In genomic region chr5:5648817-5649569, GRCm38 (mm10) we compare ENCODE assay signal across 11 mouse cellular contexts. TPM values are rescaled to one million over a fixed set of nuclear protein-coding genes. Genes with fewer than 3 reads are reported as not detected.
DNase-seq lines count a peak whose midpoint lies in the region; ATAC-seq and TF ChIP-seq lines count a peak whose summit lies in the region.
"Had no signal": no experiment of that assay in that cellular context is flagged by ENCODE, and none has a peak within 500 bp of the region (broad histone marks: within the 10 kb centered on the region; RNA-seq: fewer than 3 reads in every experiment).

No protein-coding gene starts in this region.

- H3K27me3 ChIP-seq in lung, embryonic 16.5 days (ENCODE audit: control insufficient read depth, insufficient read depth, low read depth, low read length) = no peaks in the 10 kb centered on the region
- H3K27me3 ChIP-seq in stomach, postnatal 0 days (ENCODE audit: control insufficient read depth, insufficient read depth, low read length) = no peaks in the 10 kb centered on the region
- H3K27me3 ChIP-seq in kidney, embryonic 16.5 days (ENCODE audit: insufficient read depth, low read length) = no peaks in the 10 kb centered on the region
- H3K27me3 ChIP-seq: forebrain, embryonic 15.5 days had no signal

- H3K9ac ChIP-seq in lung, embryonic 16.5 days (ENCODE audit: low read length) = no peak overlapping the region
- H3K9ac ChIP-seq in stomach, postnatal 0 days (ENCODE audit: low read length) = no peak overlapping the region
- no peak overlapping the region for H3K9ac ChIP-seq in kidney, embryonic 16.5 days (replicated peaks; ENCODE audit: low read length)
- H3K9ac ChIP-seq: forebrain, embryonic 15.5 days had no signal

- H3K4me2 ChIP-seq in lung, embryonic 16.5 days (ENCODE audit: low read depth, low read length) = no peak overlapping the region
- peak overlapping the region; percentile 34; the same call in 1 of the 2 replicates for H3K4me2 ChIP-seq in stomach, postnatal 0 days (replicated peaks; ENCODE audit: low read depth)
- H3K4me2 ChIP-seq in kidney, embryonic 16.5 days (replicated peaks; ENCODE audit: low read depth, low read length) = no peak overlapping the region
- H3K4me2 ChIP-seq: forebrain, embryonic 15.5 days had no signal

- no peaks in the 10 kb centered on the region for H3K36me3 ChIP-seq in lung, embryonic 16.5 days (ENCODE audit: control insufficient read depth, insufficient read depth, low read length)
- no peaks in the 10 kb centered on the region for H3K36me3 ChIP-seq in stomach, postnatal 0 days (ENCODE audit: control insufficient read depth, insufficient read depth, low read length)
- no peaks in the 10 kb centered on the region for H3K36me3 ChIP-seq in kidney, embryonic 16.5 days (ENCODE audit: insufficient read depth, low read length)
- H3K36me3 ChIP-seq: forebrain, embryonic 15.5 days had no signal

- no peak overlapping the region for H3K27ac ChIP-seq in lung, embryonic 16.5 days (ENCODE audit: low read length)
- no peak overlapping the region for H3K27ac ChIP-seq in layer of hippocampus, adult 2 months
- H3K27ac ChIP-seq in stomach, postnatal 0 days (replicated peaks) = peak overlapping the region; percentile 46
- H3K27ac ChIP-seq in kidney, embryonic 16.5 days (ENCODE audit: low read length) = no peak overlapping the region
- H3K27ac ChIP-seq: forebrain, embryonic 15.5 days had no signal

- no peaks in the 10 kb centered on the region for H3K4me1 ChIP-seq in lung, embryonic 16.5 days (replicated peaks; ENCODE audit: control insufficient read depth, insufficient read depth, low read length)
- no peaks in the 10 kb centered on the region for H3K4me1 ChIP-seq in stomach, postnatal 0 days (replicated peaks; ENCODE audit: control insufficient read depth, insufficient read depth)
- H3K4me1 ChIP-seq in kidney, embryonic 16.5 days (ENCODE audit: insufficient read depth, low read length) = no peaks in the 10 kb centered on the region
- H3K4me1 ChIP-seq: forebrain, embryonic 15.5 days had no signal

- peak; percentile 38; the same call in 1 of the 2 replicates for ATAC-seq in lung, embryonic 16.5 days (ENCODE audit: low read depth)
- peak; percentile 99 for ATAC-seq in stomach, postnatal 0 days (ENCODE audit: low FRiP score, low TSS enrichment)
- ATAC-seq in kidney, embryonic 16.5 days (ENCODE audit: low FRiP score, low TSS enrichment) = no peak
- ATAC-seq: forebrain, embryonic 15.5 days had no signal

- TF ChIP-seq CTCF in layer of hippocampus, adult 2 months (conservative IDR thresholded peaks at IDR 0.05) = no peak
- TF ChIP-seq CTCF in stomach, postnatal 0 days (IDR thresholded peaks at IDR 0.05; ENCODE audit: low read depth) = no peak

- WGBS in lung, embryonic 16.5 days = 54% methylated on average over 6 of the region's 6 CpGs
- WGBS in stomach, postnatal 0 days = 25% methylated on average over 6 of the region's 6 CpGs
- 52% methylated on average over 6 of the region's 6 CpGs for WGBS in kidney, embryonic 16.5 days

- DNase-seq in adrenal gland, adult (ENCODE audit: inconsistent age in 2 of 2, low spot score in 1 of 2) = peak; percentile 27 to 71
- no peak for DNase-seq in adrenal gland, adult 18-20 months (ENCODE audit: low spot score in 2 of 2)
- DNase-seq in lung, postnatal 25 days (ENCODE audit: low spot score) = no peak
- DNase-seq in layer of hippocampus, adult 2 months (ENCODE audit: low spot score in 2 of 2) = peak; percentile 33 to 50
- peak; percentile 43 for DNase-seq in stomach, postnatal 0 days (ENCODE audit: low spot score)
- DNase-seq in kidney, postnatal 36 days = no peak
- DNase-seq: cerebellum, postnatal 25 days; thymus, postnatal 25 days had no signal

- H3K9me3 ChIP-seq in lung, embryonic 16.5 days (ENCODE audit: control insufficient read depth, low read length) = no peaks in the 10 kb centered on the region
- no peaks in the 10 kb centered on the region for H3K9me3 ChIP-seq in stomach, postnatal 0 days (ENCODE audit: control insufficient read depth, low read length)
- H3K9me3 ChIP-seq in kidney, embryonic 16.5 days (ENCODE audit: low read length) = no peaks in the 10 kb centered on the region
- H3K9me3 ChIP-seq: forebrain, embryonic 15.5 days had no signal

- no peak for TF ChIP-seq EP300 in stomach, postnatal 0 days (optimal IDR thresholded peaks at IDR 0.05)

- no peak overlapping the region for H3K4me3 ChIP-seq in lung, embryonic 16.5 days (ENCODE audit: low read length)
- no peak overlapping the region for H3K4me3 ChIP-seq in layer of hippocampus, adult 2 months
- H3K4me3 ChIP-seq in stomach, postnatal 0 days (ENCODE audit: low read depth, low read length) = no peak overlapping the region
- H3K4me3 ChIP-seq in kidney, embryonic 16.5 days (ENCODE audit: low read length) = no peak overlapping the region
- H3K4me3 ChIP-seq: forebrain, embryonic 15.5 days had no signal

RNA-seq across cellular contexts. Expression of gene Cfap69, which starts 15.0 kb away (rescaled TPM):
- total RNA-seq in adrenal gland, adult 18-20 months (2021) = 1 to 10 TPM; 6.4 to 8.3 TPM
- 6.5 and 6.8 TPM in 2 replicates for polyA plus RNA-seq in lung, embryonic 16.5 days (2015; fragmentation: Nextera tagmentation; extraction: Ambion mirVana)
- 10 to 100 TPM; 14.7 to 14.8 TPM for total RNA-seq in layer of hippocampus, adult 2 months (2021)
- polyA plus RNA-seq in stomach, postnatal 0 days (2015; fragmentation: Nextera tagmentation; extraction: Ambion mirVana) = 7.2 and 8.1 TPM in 2 replicates
- 2.8 and 4.2 TPM in 2 replicates for polyA plus RNA-seq in kidney, embryonic 16.5 days (2015; fragmentation: Nextera tagmentation; extraction: Ambion mirVana)

RNA-seq across cellular contexts. Expression of gene Steap2, which starts 45.4 kb away (rescaled TPM):
- 10 to 100 TPM; 32.8 to 37.6 TPM for total RNA-seq in adrenal gland, adult 18-20 months (2021)
- 3.6 and 4.3 TPM in 2 replicates for polyA plus RNA-seq in lung, embryonic 16.5 days (2015; fragmentation: Nextera tagmentation; extraction: Ambion mirVana)
- 1 to 10 TPM; 5.3 to 7.1 TPM for total RNA-seq in layer of hippocampus, adult 2 months (2021)
- polyA plus RNA-seq in stomach, postnatal 0 days (2015; fragmentation: Nextera tagmentation; extraction: Ambion mirVana) = 4.2 and 5.0 TPM in 2 replicates
- 25.8 and 29.1 TPM in 2 replicates for polyA plus RNA-seq in kidney, embryonic 16.5 days (2015; fragmentation: Nextera tagmentation; extraction: Ambion mirVana)

Comparison
In these comparisons a context has a peak if more than half of its experiments do, and no peak if none do; other contexts are left out.
1. DNase-seq: peak in adrenal gland, adult (2 of 2), layer of hippocampus, adult 2 months (2 of 2) and stomach, postnatal 0 days (single experiment); none in adrenal gland, adult 18-20 months (0 of 2), lung, postnatal 25 days (single experiment) and kidney, postnatal 36 days (0 of 2).